Mouse (Mus musculus) limb, embryonic 11.5 days (tissue): ENCODE data around the gene Alk. TPM values are rescaled to one million over a fixed set of nuclear protein-coding genes. Genes with fewer than 3 reads are reported as not detected.

Source experiments
- ATAC-seq: fragments of 200-750 bp; cut with Nextera tagmentation; 2 replicates; pipeline ENCODE4 v1.8.0; 2017; ENCODE audit warnings: low read depth; ENCODE audit not compliant: insufficient number of reproducible peaks, low FRiP score, low TSS enrichment
- DNase-seq: peaks from one replicate; pipeline ENCODE4 v3.0.0-alpha.2; 2015; ENCODE audit warnings: low spot score
- H3K27ac ChIP-seq: fragments of 300-500 bp; sonication (generic); replicated peaks from 2 replicates; pipeline ENCODE4 v1.5.1; 2014; ENCODE audit warnings: low read depth, mild to moderate bottlenecking, low read length
- H3K27me3 ChIP-seq: fragments of 300-500 bp; sonication (generic); 2 replicates; pipeline ENCODE4 v1.6.1; 2014; ENCODE audit warnings: mild to moderate bottlenecking, low read length, mixed read lengths; ENCODE audit not compliant: control insufficient read depth, insufficient read depth
- H3K36me3 ChIP-seq: fragments of 300-500 bp; sonication (generic); 2 replicates; pipeline ENCODE4 v1.6.1; 2014; ENCODE audit warnings: mild to moderate bottlenecking, low read length, moderate library complexity, mixed read lengths; ENCODE audit not compliant: control insufficient read depth, insufficient read depth
- H3K4me1 ChIP-seq: fragments of 300-500 bp; sonication (generic); 2 replicates; pipeline ENCODE4 v1.6.1; 2014; ENCODE audit warnings: low read length, mixed read lengths; ENCODE audit not compliant: control insufficient read depth, insufficient read depth
- H3K4me2 ChIP-seq: fragments of 300-500 bp; sonication (generic); 2 replicates; pipeline ENCODE4 v1.6.1; 2014; ENCODE audit warnings: low read depth, mild to moderate bottlenecking, moderate library complexity; ENCODE audit not compliant: severe bottlenecking
- H3K4me3 ChIP-seq: fragments of 300-500 bp; sonication (generic); 2 replicates; pipeline ENCODE4 v1.5.1; 2014; ENCODE audit warnings: low read depth, low read length
- H3K9ac ChIP-seq: fragments of 300-500 bp; sonication (generic); 2 replicates; pipeline ENCODE4 v1.6.1; 2014; ENCODE audit warnings: mild to moderate bottlenecking, low read length
- H3K9me3 ChIP-seq: fragments of 300-500 bp; sonication (generic); 2 replicates; pipeline ENCODE4 v1.6.1; 2016; ENCODE audit warnings: low read length; ENCODE audit not compliant: control insufficient read depth
- WGBS: fragments of 180-500 bp; shearing (Covaris S2); extraction: QIAGEN DNeasy Blood & Tissue Kit; methylation state at CpG from one replicate; pipeline ENCODE4 v1.1.7; 2014; 5-methylcytosine and 5-hydroxymethylcytosine counted together
- polyA plus RNA-seq: library from polyadenylated mRNA; unstranded; fragments of >200 nt; fragmentation: Nextera tagmentation; extraction: Ambion mirVana; gene quantifications from 2 replicates; pipeline ENCODE4 v1.2.1, GENCODE M21; 2014

Gene Alk
- polyA plus RNA-seq, 1 experiment from 2014 or later, result 0.05 TPM

DNA sequence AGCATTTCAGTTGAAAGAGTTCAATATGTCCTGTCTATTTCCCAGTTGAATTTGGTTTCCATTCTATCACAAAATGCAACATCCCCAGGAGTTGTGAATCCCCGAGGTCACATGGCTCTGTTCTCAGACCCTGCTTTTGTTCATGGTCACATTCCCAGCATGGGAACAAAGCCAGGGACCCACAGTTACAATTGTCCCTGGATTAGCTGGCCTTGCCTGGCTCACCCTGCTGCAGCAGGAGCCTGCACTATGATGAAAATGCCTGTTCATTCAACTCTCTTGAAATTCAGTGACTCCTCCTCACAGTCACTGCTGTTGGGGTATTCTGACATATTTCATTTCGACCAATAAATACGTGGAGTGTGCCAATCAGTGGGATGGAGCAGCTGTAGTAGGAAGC lies 318.5 kb downstream of the Alk start:
- no peak overlapping the region for H3K4me2 ChIP-seq
- no peaks in the 10 kb centered on the region for H3K9me3 ChIP-seq
- DNase-seq (no peak), ATAC-seq (no peak)
- H3K9ac ChIP-seq, result no peak overlapping the region
- no peak overlapping the region for H3K27ac ChIP-seq
- no peak overlapping the region for H3K4me3 ChIP-seq
- no peaks in the 10 kb centered on the region for H3K27me3 ChIP-seq
- H3K4me1 ChIP-seq, result no peaks in the 10 kb centered on the region
- WGBS, result 65% methylated on average over 3 of the region's 3 CpGs
- no peaks in the 10 kb centered on the region for H3K36me3 ChIP-seq

DNA sequence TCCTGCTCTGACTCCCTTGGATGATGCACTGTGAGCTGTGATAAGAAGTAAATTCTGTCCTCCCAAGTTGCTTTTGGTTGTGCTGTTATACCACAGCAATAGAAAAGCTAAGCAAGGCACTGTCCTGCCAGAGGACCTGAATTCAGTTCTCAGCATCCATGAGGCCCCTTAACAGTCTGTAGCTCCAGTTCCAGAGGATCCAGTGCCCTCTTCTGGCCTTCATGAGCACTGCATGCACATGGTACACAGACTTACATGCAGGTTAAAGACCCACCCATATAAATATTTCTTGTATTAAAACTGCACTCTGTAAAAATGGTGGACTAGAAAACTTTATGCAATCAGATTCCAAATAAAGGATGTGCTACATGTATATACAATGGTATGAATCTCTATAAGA lies 326.1 kb downstream of the Alk start:
- Histone ChIP-seq H3K36me3 (no peaks in the 10 kb centered on the region), H3K9me3 (peaks cover 2% of the 10 kb centered on the region; the same call in 1 of the 2 replicates), H3K4me2 (no peak overlapping the region), H3K9ac (no peak overlapping the region), H3K27me3 (no peaks in the 10 kb centered on the region), H3K4me1 (no peaks in the 10 kb centered on the region), H3K4me3 (no peak overlapping the region), H3K27ac (no peak overlapping the region)
- no peak for DNase-seq
- no peak for ATAC-seq

- no peaks in the 10 kb centered on the region for H3K36me3 ChIP-seq
- no peak overlapping the region for H3K27ac ChIP-seq
- no peak overlapping the region for H3K4me3 ChIP-seq
- WGBS, result 77% methylated on average over 6 of the region's 6 CpGs
- H3K9me3 ChIP-seq, result peaks cover 2% of the 10 kb centered on the region; the same call in 1 of the 2 replicates
- no peak overlapping the region for H3K4me2 ChIP-seq
- DNase-seq (peak; percentile 38), ATAC-seq (no peak)
- no peaks in the 10 kb centered on the region for H3K4me1 ChIP-seq
- H3K9ac ChIP-seq, result no peak overlapping the region
- H3K27me3 ChIP-seq, result no peaks in the 10 kb centered on the region
Measured at GRCm38 (mm10) chr17:72276778-72277177, 327.6 kb downstream of the Alk start.

DNA sequence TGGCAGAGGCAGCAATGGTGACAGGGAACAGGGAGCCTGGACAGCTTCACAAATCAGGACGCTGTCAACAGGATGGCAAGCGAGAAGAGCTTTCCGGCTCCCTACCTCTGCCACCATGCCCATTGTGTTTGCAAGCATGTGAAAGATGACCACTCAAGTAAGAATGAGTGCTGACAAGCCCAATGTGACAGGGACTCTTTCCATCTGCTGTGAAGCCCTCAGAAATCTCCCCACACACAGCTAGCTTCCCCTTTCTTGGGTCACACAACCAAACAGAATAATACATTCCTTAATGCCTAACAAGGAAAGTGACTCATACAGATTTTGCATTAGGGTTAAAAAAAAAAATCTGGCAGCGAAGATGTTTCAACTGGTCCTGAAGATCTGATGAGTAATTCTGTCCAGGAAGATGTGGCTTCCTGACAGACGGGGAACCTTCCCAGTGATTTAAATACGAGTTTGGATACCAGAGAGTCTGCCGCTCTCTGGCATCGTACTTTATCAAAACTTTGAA lies 329.0 kb downstream of the Alk start:
- Histone ChIP-seq H3K27me3 (no peaks in the 10 kb centered on the region), H3K9ac (no peak overlapping the region), H3K4me2 (no peak overlapping the region), H3K4me1 (no peaks in the 10 kb centered on the region), H3K4me3 (no peak overlapping the region), H3K36me3 (no peaks in the 10 kb centered on the region), H3K9me3 (peaks cover 2% of the 10 kb centered on the region; the same call in 1 of the 2 replicates), H3K27ac (no peak overlapping the region)
- no peak for ATAC-seq
- no peak for DNase-seq
- WGBS, result 76% methylated on average over 8 of the region's 8 CpGs

DNA sequence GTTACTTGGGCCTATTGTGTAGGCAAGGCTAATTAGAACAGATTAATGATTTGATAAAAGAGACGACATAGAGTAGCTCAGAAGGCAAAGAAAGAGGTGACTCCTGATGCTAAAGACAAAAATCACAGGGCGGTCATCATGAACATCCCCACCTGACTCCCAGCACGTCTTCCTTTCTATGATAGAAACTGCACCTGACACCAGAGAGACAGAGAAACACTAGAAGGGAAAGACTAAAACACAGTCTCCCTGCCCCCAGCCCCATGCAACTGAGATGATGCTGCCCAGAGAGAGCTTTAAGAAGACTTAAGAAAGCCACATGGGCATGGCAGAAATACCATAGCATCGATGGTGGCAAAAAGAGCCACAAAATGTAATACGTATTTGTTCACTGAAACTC lies 330.2 kb downstream of the Alk start:
- Histone ChIP-seq H3K4me1 (no peaks in the 10 kb centered on the region), H3K4me2 (no peak overlapping the region), H3K36me3 (no peaks in the 10 kb centered on the region), H3K27ac (no peak overlapping the region), H3K9ac (no peak overlapping the region), H3K27me3 (no peaks in the 10 kb centered on the region), H3K4me3 (no peak overlapping the region), H3K9me3 (peaks cover 2% of the 10 kb centered on the region; the same call in 1 of the 2 replicates)
- 89% methylated on average over 5 of the region's 5 CpGs for WGBS
- DNase-seq (no peak), ATAC-seq (no peak)

GRCm38 (mm10) chr17:72271640-72272039 lies 332.8 kb downstream of the Alk start:
- no peaks in the 10 kb centered on the region for H3K4me1 ChIP-seq
- DNase-seq (no peak), ATAC-seq (no peak)
- H3K36me3 ChIP-seq, result no peaks in the 10 kb centered on the region
- 86% methylated on average over 1 of the region's 1 CpGs for WGBS
- no peaks in the 10 kb centered on the region for H3K9me3 ChIP-seq
- no peak overlapping the region for H3K4me3 ChIP-seq
- H3K27ac ChIP-seq, result no peak overlapping the region
- no peaks in the 10 kb centered on the region for H3K27me3 ChIP-seq
- H3K9ac ChIP-seq, result no peak overlapping the region
- H3K4me2 ChIP-seq, result no peak overlapping the region

DNA sequence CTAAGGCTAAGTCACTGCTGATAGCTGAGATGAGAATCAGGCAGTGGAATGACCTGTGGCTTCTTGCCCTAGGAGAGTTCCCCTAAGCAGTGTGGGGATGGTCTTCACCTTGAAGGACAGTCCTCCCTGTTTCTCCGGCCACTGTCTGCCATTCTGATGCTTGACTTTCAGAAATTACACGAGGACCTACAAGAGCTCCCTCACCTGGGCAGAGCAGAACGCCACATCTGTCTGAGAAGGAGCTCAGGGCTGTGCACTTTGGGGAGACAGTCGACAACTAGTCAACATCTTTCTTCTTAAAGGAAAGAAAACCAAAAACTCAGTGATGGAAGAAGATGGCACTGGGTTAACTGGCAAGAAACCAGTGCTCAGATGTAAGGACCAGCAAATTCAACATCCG lies 335.9 kb downstream of the Alk start:
- WGBS, result 83% methylated on average over 5 of the region's 5 CpGs
- Histone ChIP-seq H3K4me2 (no peak overlapping the region), H3K27ac (no peak overlapping the region), H3K4me1 (no peaks in the 10 kb centered on the region), H3K9ac (no peak overlapping the region), H3K9me3 (no peaks in the 10 kb centered on the region), H3K4me3 (no peak overlapping the region), H3K27me3 (no peaks in the 10 kb centered on the region), H3K36me3 (no peaks in the 10 kb centered on the region)
- ATAC-seq, result no peak
- DNase-seq, result no peak

DNA sequence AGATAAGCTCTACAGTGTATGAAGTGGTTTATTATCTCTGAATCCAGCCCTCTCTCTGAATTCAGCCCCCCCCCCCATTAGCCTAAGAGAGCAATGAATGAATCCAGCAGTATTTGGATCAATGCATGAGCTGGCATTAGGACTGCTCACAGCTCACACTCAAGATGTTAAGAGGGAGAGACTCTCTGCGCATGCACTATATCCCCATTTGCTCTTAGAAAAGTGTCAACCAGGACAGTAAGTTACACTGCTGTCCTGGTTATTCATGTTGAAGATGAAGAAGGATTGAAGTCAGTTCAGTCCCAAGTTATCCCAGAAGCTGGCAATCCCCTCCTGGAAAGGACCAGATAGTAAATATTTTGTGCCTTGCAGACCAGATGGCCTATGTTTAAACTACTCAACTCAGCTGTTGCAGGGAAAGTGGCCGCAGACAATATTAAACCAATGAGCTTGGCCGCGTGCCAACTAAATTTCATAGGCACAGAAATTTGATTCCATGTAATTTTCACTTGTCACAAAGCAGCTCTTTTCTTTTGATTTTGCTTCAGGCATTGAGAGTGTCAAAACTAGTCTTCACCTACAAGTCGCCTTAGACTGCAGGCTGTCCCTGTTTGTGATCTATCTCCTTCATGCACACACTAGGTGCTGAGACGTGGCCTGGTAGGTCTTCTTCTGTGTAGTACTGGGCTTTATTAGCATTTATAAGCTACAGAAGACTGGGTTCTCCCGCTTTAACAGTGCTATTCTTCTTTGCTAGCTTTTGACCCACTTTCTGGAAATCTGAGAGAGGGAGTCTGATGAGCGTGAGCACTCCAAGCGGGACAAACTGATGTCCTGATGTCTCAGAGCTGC lies 339.0 kb downstream of the Alk start:
- ATAC-seq (no peak), DNase-seq (no peak)
- no peaks in the 10 kb centered on the region for H3K27me3 ChIP-seq
- WGBS, result 83% methylated on average over 9 of the region's 9 CpGs
- H3K4me3 ChIP-seq, result no peak overlapping the region
- H3K9me3 ChIP-seq, result no peaks in the 10 kb centered on the region
- no peaks in the 10 kb centered on the region for H3K36me3 ChIP-seq
- no peak overlapping the region for H3K4me2 ChIP-seq
- H3K27ac ChIP-seq, result no peak overlapping the region
- H3K9ac ChIP-seq, result no peak overlapping the region
- H3K4me1 ChIP-seq, result no peaks in the 10 kb centered on the region
